Mouse (Mus musculus): Measurements from ENCODE around the gene Tppp3. TPM values are rescaled to one million over a fixed set of nuclear protein-coding genes. Genes with fewer than 3 reads are reported as not detected.
A peak's percentile ranks its signal among the peaks of the same experiment; 100 is the strongest.

Tppp3 gene
- 160 and 305 TPM in 2 replicates for polyA plus RNA-seq (2015; fragmentation: Nextera tagmentation; extraction: Ambion mirVana)

DNA sequence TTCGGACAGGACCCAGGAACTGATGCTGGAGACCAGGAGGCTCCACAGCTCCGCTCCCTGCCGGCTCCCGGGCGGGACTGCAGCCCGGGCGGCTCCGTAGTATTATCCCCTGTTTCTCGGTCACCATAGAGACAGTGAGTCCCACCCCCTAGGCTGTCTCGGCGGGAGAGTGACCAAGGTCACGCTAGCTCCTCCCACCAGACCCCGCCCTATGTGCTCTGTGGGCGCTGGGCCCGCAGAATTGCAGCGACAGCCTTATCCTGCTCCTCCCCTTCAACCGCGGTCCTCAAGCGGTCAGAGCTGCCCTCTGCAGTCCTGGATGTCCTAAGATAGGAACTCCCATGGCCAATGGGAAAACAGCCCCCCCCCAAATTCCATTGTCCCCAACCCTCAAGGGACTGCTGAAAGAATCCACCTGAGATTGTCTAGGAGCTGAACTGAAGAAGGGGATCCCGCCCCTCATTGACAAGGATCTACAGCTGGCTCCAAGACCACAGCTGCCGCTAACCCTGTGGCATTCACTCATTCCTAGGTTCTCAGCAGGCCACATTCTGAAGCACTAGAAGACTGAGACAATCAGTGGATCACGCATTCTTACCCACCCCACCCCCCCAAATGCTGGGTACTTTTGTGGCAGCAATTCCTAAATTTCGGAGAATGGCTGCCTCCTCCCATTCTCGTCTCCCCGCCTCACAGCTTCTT is at the start of gene Tppp3:
Gene Tppp3 (minus strand): TSS at position 213 of the 702 bp plus-strand sequence.
- H3K36me3 ChIP-seq: peaks cover 21% of the 10 kb centered on the region
- peak; percentile 88 for ATAC-seq (ENCODE audit: insufficient number of reproducible peaks, low FRiP score, low TSS enrichment, low read depth)
- peak within 1 kb of the TSS; percentile 53 for H3K4me2 ChIP-seq
- H3K9me3 ChIP-seq: no peaks in the 10 kb centered on the region
- H3K4me3 ChIP-seq: peak within 1 kb of the TSS; percentile 33
- peaks cover 24% of the 10 kb centered on the region for H3K27me3 ChIP-seq
- WGBS: 9% methylated on average over 25 of the region's 25 CpGs
- peak within 1 kb of the TSS; percentile 57 for H3K27ac ChIP-seq
- H3K4me1 ChIP-seq: peaks cover 64% of the 10 kb centered on the region
- H3K9ac ChIP-seq: 0 out of 2 replicates have a peak within 1 kb of the TSS, but pooled peaks have one; percentile 14

DNA sequence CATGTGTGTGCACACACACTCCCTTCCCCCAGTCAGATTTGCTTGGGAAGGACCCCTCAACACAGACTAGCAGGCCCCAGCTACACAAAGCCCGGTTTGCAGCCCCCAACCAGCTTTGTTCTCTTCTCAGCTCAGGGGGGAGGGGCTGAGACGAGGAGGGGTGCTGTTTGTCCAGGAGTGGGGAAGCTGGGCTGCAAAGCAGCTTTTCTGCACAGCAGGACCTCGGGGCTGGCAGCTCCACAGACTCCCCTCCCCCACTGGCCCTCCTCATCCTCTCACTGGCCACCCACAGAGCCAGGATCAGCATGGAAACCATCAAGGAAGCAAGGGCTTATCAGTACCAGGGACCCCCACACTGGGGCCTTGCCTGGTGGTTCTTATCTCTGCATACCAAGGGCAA is 49.7 kb upstream of the Tppp3 start:
- H3K27ac ChIP-seq: no peak overlapping the region
- 12% methylated on average over 3 of the region's 3 CpGs for WGBS
- peaks cover 20% of the 10 kb centered on the region for H3K27me3 ChIP-seq
- peaks cover 25% of the 10 kb centered on the region for H3K36me3 ChIP-seq
- no peaks in the 10 kb centered on the region for H3K9me3 ChIP-seq
- peaks cover 32% of the 10 kb centered on the region for H3K4me1 ChIP-seq
- no peak overlapping the region for H3K4me2 ChIP-seq
- ATAC-seq (ENCODE audit: insufficient number of reproducible peaks, low FRiP score, low TSS enrichment, low read depth): no peak
- no peak overlapping the region for H3K9ac ChIP-seq
- H3K4me3 ChIP-seq: no peak overlapping the region

DNA sequence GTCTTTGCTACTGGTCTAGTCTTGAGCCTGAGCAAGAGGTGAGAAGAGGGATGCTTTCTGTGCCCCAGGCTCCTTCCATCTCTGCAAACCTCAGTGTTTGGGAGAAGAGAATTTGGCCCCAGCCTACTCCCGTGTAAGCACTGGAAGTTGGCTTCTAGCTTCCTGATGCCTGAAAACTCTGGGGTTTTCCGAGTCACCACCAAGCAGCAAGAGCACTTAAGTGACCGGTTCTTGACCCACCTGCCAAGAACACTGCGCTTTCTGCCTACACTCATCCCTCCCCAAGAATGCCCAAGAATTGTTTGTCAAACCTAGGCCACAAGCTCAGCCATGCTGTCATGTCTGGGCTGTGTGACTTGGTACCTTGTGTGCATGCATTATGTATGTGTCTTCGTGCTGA is 49.2 kb upstream of the Tppp3 start:
- WGBS: 33% methylated on average over 5 of the region's 5 CpGs
- H3K36me3 ChIP-seq: peaks cover 25% of the 10 kb centered on the region
- no peak overlapping the region for H3K4me2 ChIP-seq
- no peaks in the 10 kb centered on the region for H3K9me3 ChIP-seq
- H3K27ac ChIP-seq: no peak overlapping the region
- H3K27me3 ChIP-seq: peaks cover 20% of the 10 kb centered on the region
- H3K4me1 ChIP-seq: peaks cover 33% of the 10 kb centered on the region
- H3K9ac ChIP-seq: no peak overlapping the region
- no peak for ATAC-seq (ENCODE audit: insufficient number of reproducible peaks, low FRiP score, low TSS enrichment, low read depth)
- H3K4me3 ChIP-seq: no peak overlapping the region

DNA sequence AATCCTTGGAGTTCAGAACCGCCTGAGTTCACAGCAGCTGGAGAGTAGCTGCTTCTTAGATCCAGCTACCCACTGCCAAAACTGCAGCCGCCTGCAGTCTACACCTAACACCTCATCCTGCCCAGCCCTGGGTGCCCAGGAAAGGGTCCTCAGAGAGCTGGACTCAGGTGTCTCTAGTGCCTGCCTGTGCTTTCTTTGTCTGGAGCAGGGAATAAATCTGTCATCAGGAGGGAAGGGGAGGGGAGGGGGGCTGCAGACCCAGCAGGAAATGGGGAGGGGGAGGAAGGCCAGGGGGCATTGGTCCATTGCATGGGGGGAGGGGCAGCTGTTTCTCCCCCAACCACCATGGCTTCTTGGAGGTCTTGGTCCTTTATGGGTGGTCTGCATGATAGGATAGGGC is 48.3 kb upstream of the Tppp3 start:
- WGBS: 5% methylated on average over 2 of the region's 2 CpGs
- no peak for ATAC-seq (ENCODE audit: insufficient number of reproducible peaks, low FRiP score, low TSS enrichment, low read depth)
- H3K4me3 ChIP-seq: peak overlapping the region; percentile 53
- peaks cover 20% of the 10 kb centered on the region for H3K27me3 ChIP-seq
- no peaks in the 10 kb centered on the region for H3K9me3 ChIP-seq
- peak overlapping the region; percentile 99 for H3K4me2 ChIP-seq
- H3K9ac ChIP-seq: no peak overlapping the region
- peaks cover 19% of the 10 kb centered on the region for H3K36me3 ChIP-seq
- H3K27ac ChIP-seq: no peak overlapping the region
- peaks cover 33% of the 10 kb centered on the region for H3K4me1 ChIP-seq

DNA sequence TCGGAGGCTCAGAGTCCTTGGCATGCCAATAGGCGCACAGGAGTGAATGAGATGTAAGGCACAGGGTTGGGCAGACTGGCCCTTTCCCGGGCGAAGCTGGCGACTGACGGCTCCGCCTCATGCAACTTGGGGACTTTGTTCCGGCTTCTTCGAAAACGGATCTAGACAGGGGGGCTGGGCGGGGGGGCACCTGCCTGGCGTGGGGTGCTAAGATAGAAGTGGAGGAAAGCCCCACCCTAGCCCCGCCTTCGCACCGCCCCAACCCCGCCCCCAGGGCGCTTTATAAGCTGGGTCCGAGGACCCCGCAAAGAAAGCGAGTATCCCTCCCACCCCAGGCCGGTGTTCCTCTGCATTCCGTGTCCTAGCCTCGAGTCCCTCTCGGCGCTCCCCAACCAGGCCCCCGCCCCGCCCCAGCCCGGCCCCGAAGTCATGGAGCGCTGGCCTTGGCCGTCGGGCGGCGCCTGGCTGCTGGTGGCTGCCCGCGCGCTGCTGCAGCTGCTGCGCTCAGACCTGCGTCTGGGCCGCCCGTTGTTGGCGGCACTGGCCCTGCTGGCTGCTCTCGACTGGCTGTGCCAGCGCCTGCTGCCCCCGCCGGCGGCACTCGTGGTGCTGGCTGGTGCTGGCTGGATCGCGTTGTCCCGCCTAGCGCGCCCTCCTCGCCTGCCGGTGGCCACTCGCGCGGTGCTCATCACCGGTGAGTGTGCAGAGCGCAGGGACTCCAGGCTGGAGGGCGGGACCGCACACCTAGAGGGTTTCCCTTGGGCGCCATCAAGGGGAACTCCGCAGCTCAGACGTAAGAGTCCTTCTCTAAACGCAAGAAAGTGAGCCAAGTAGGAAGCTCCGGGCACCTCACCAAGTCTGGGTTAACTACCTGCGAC is 47.3 kb upstream of the Tppp3 start, which contains the start of gene Hsd11b2:
Gene Hsd11b2 (plus strand): TSS at position 320 of the 878 bp plus-strand sequence.
- no peaks in the 10 kb centered on the region for H3K9me3 ChIP-seq
- ATAC-seq (ENCODE audit: insufficient number of reproducible peaks, low FRiP score, low TSS enrichment, low read depth): peak; percentile 33; the same call in 1 of the 2 replicates
- peak within 1 kb of the TSS; percentile 53 for H3K4me3 ChIP-seq
- peak within 1 kb of the TSS; percentile 99 for H3K4me2 ChIP-seq
- peak within 1 kb of the TSS; percentile 35; the same call in 1 of the 2 replicates for H3K27ac ChIP-seq
- peaks cover 14% of the 10 kb centered on the region for H3K36me3 ChIP-seq
- peak within 1 kb of the TSS; percentile 45 for H3K9ac ChIP-seq
- H3K4me1 ChIP-seq: peaks cover 33% of the 10 kb centered on the region
- peaks cover 20% of the 10 kb centered on the region for H3K27me3 ChIP-seq
- under 1% methylated on average over 65 of the region's 68 CpGs for WGBS

DNA sequence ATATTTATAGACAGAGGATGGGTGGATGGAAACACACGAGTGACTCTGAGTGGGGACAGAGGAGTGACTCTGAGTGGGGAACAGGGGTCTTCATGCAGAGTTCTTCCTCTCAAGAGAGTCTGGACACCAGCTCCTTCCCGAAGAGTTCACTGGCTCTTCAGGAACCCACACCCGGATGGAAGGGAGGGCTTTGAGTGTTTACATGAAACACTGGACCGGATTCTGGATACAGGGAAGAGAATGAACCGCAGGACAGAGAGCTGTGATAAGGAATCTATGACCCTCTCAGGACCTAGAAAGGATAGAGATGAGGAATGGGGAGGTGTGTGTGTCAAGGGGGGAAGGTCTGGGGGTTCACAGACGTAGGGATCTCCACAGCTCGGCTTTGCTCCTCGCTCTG is 46.0 kb upstream of the Tppp3 start:
- H3K4me1 ChIP-seq: peaks cover 33% of the 10 kb centered on the region
- no peak overlapping the region for H3K4me3 ChIP-seq
- no peak overlapping the region for H3K27ac ChIP-seq
- H3K9ac ChIP-seq: no peak overlapping the region
- peaks cover 20% of the 10 kb centered on the region for H3K27me3 ChIP-seq
- no peaks in the 10 kb centered on the region for H3K9me3 ChIP-seq
- H3K36me3 ChIP-seq: peaks cover 5% of the 10 kb centered on the region
- 45% methylated on average over 8 of the region's 8 CpGs for WGBS
- no peak overlapping the region for H3K4me2 ChIP-seq
- no peak for ATAC-seq (ENCODE audit: insufficient number of reproducible peaks, low FRiP score, low TSS enrichment, low read depth)

DNA sequence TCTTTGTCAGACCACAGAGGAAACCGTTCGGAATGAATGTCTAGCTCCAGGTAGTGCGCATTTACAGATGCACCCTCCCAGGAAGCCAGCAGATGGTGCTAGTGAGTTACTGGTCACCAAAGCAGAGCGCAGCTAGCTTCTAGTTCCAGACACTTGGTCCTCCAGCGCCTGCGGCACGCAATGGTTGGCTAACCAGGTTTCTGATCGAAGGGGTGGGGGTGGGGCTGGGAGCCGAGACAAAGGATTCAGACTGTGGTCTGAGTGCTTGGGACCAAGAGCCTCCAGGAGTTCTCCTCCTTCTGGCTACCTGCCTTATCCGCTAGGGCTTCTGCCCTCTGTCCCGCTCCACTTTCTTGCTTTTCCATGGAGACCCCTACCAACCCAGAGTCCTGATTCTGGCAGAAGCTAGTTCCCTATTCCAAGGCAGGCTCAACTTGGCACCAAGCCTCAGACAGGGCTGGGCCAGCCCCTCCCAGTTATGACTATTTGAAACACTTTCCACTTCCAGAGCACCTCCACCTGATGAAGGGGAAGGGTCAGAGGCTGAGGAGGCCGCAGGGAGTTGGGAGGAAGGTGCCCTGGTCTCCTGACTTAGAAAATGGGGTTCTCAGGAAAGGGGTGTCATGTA is 44.8 kb upstream of the Tppp3 start:
- whole genome bisulfite sequencing: 13% methylated on average over 12 of the region's 12 CpGs
- ATAC-seq (ENCODE audit: insufficient number of reproducible peaks, low FRiP score, low TSS enrichment, low read depth): no peak
- H3K4me3 ChIP-seq: no peak overlapping the region

DNA sequence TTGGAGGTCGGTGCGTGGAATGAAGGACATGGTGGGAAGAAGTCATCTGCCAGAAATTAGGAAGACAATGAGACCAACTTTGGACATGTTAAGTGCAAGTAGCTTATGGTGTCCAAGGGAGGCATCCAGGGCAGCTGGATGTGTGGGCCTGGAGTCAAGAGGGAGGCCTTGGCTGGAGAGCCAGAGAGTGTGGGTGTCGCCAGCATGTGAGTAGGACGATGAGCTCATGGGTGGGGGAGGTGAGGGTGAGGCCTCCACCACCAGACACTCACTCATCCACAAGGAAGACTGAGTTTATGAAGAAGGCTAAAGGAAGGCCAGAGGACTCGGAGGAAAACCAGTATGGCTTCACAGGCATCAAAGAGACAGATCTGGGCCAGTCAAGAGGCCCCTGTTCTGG is 43.3 kb upstream of the Tppp3 start:
- peaks cover 20% of the 10 kb centered on the region for H3K27me3 ChIP-seq
- no peak overlapping the region for H3K4me3 ChIP-seq
- WGBS: 65% methylated on average over 5 of the region's 5 CpGs
- no peak overlapping the region; the same call in 1 of the 2 replicates for H3K27ac ChIP-seq
- ATAC-seq (ENCODE audit: insufficient number of reproducible peaks, low FRiP score, low TSS enrichment, low read depth): no peak
- H3K9me3 ChIP-seq: no peaks in the 10 kb centered on the region
- no peak overlapping the region for H3K9ac ChIP-seq
- no peaks in the 10 kb centered on the region for H3K36me3 ChIP-seq
- H3K4me2 ChIP-seq: no peak overlapping the region
- H3K4me1 ChIP-seq: peaks cover 35% of the 10 kb centered on the region

More for the DNA sequence above, 44.8 kb upstream of the Tppp3 start:
- Histone ChIP-seq H3K9ac (no peak overlapping the region), H3K9me3 (no peaks in the 10 kb centered on the region), H3K27me3 (peaks cover 20% of the 10 kb centered on the region), H3K36me3 (no peaks in the 10 kb centered on the region), H3K4me1 (peaks cover 33% of the 10 kb centered on the region), H3K27ac (no peak overlapping the region), H3K4me2 (peak overlapping the region; percentile 40)

DNA sequence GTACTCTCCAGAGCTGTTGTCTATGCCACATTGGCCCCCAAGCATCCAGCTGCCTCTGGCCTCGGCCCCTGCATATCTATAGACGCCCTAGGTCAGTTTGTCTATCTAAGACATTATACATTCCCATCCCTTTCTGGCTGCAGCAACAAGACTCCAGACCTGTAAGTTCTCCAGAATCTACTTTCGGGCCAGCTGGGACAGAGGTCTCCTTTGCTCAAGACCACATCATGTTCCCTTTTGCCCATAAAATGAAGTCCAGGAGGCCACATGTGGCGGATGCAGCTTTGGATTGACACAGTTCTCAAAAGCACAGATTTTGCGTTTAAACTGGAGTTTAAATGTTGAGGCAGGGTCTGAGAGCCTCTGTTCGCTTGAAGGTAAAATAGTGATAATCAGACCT is 42.9 kb upstream of the Tppp3 start:
- Histone ChIP-seq H3K4me1 (peaks cover 35% of the 10 kb centered on the region), H3K9ac (no peak overlapping the region), H3K9me3 (no peaks in the 10 kb centered on the region), H3K4me3 (no peak overlapping the region), H3K4me2 (no peak overlapping the region), H3K36me3 (no peaks in the 10 kb centered on the region), H3K27me3 (peaks cover 20% of the 10 kb centered on the region), H3K27ac (no peak overlapping the region)
- WGBS: 76% methylated on average over 6 of the region's 6 CpGs
- no peak for ATAC-seq (ENCODE audit: insufficient number of reproducible peaks, low FRiP score, low TSS enrichment, low read depth)

DNA sequence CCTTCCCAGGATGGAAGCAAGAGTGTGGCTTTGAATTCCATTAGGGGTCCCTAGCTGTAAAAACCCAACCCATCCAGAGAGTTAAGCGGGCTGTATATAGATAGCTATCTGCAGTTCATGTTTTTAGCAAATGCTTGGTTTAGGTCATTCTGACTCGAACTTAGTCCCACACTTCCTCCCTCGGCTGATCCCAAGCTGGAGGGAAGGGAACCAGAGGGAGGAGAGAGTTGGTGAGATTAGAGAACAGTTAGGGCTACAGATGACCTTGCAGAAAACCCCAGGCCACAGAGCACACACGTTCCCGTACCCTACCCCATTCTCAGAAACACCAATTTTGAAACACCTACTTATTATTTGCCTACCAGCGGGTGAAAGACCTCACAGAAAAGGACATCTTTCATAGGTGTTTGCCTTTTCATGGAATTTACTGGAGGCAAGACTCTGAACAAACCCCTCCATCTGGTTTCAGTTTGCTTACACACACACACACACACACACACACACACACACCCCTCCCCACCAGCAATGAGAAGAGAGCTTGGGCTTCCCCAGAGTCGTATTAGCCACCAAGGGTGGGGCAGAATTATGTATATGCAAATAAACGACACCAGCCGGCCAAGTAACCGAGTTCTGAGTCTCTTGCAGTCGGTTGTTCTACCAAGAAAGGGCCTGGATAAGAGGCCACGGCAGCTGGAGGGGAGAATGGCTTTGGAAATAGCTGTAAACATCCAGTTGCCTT is 38.8 kb upstream of the Tppp3 start:
- no peak for ATAC-seq (ENCODE audit: insufficient number of reproducible peaks, low FRiP score, low TSS enrichment, low read depth)
- no peak overlapping the region for H3K4me3 ChIP-seq
- H3K9ac ChIP-seq: no peak overlapping the region
- peak overlapping the region; percentile 38 for H3K27ac ChIP-seq
- H3K36me3 ChIP-seq: no peaks in the 10 kb centered on the region
- no peak overlapping the region for H3K4me2 ChIP-seq
- no peaks in the 10 kb centered on the region for H3K9me3 ChIP-seq
- H3K27me3 ChIP-seq: no peaks in the 10 kb centered on the region
- H3K4me1 ChIP-seq: peaks cover 20% of the 10 kb centered on the region
- WGBS: 19% methylated on average over 12 of the region's 12 CpGs

DNA sequence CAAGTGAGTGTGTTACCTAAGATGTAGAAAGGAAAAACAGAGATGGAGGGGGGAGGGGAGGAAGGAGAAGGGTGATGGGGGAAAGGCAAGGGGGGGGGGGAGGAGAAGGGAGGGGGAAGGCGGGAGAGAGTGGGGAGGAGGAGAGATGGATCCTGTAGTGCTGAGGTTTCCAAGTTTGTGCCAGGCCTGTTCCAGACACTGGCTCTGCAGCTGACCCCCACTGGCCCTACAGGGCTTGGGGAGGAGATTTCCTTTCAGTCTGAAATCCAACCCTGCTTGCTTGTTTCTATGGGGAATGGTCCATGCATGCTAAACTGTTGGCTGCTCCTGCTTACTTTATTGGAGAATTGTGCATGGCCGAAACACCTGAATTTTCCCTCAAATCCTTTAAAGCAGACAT is 37.4 kb upstream of the Tppp3 start:
- 28% methylated on average over 1 of the region's 2 CpGs for WGBS
- ATAC-seq (ENCODE audit: insufficient number of reproducible peaks, low FRiP score, low TSS enrichment, low read depth): no peak
- H3K27me3 ChIP-seq: no peaks in the 10 kb centered on the region
- no peak overlapping the region for H3K4me3 ChIP-seq
- H3K4me2 ChIP-seq: no peak overlapping the region
- no peak overlapping the region for H3K9ac ChIP-seq
- H3K9me3 ChIP-seq: no peaks in the 10 kb centered on the region
- 0 out of 2 replicates have a peak overlapping the region, but pooled peaks have one; percentile 33 for H3K27ac ChIP-seq
- H3K4me1 ChIP-seq: peaks cover 20% of the 10 kb centered on the region
- no peaks in the 10 kb centered on the region for H3K36me3 ChIP-seq

Measured in limb, embryonic 15.5 days (tissue).